Mouse (Mus musculus) intestine, postnatal 0 days (tissue): ENCODE results near the gene Stat5b. TPM values are rescaled to one million over a fixed set of nuclear protein-coding genes. Genes with fewer than 3 reads are reported as not detected.

Experiments
- ATAC-seq: fragments of 200-750 bp; cut with Nextera tagmentation; 2 replicates; pipeline ENCODE4 v1.8.0; 2017; ENCODE audit warnings: mild to moderate bottlenecking, moderate TSS enrichment, moderate library complexity
- H3K27ac ChIP-seq: fragments of 300-500 bp; sonication (generic); 2 replicates; pipeline ENCODE4 v1.5.1; 2014; ENCODE audit warnings: mild to moderate bottlenecking, low read depth, low read length, moderate library complexity
- H3K27me3 ChIP-seq: fragments of 300-500 bp; sonication (generic); replicated peaks from 2 replicates; pipeline ENCODE4 v1.6.1; 2014; ENCODE audit warnings: low read length, mixed read lengths; ENCODE audit not compliant: control insufficient read depth, insufficient read depth
- H3K36me3 ChIP-seq: fragments of 300-500 bp; sonication (generic); 2 replicates; pipeline ENCODE4 v1.6.1; 2014; ENCODE audit warnings: mild to moderate bottlenecking, moderate library complexity; ENCODE audit not compliant: control insufficient read depth, insufficient read depth
- H3K4me1 ChIP-seq: fragments of 300-500 bp; sonication (generic); replicated peaks from 2 replicates; pipeline ENCODE4 v1.6.1; 2014; ENCODE audit warnings: antibody characterized with exemption, low read length, mixed read lengths; ENCODE audit not compliant: control insufficient read depth, insufficient read depth
- H3K4me2 ChIP-seq: fragments of 300-500 bp; sonication (generic); replicated peaks from 2 replicates; pipeline ENCODE4 v1.6.1; 2014; ENCODE audit warnings: low read depth, mild to moderate bottlenecking, moderate library complexity
- H3K4me3 ChIP-seq: fragments of 300-500 bp; sonication (generic); 2 replicates; pipeline ENCODE4 v1.5.1; 2014; ENCODE audit warnings: low read depth, low read length
- H3K9ac ChIP-seq: fragments of 300-500 bp; sonication (generic); 2 replicates; pipeline ENCODE4 v1.6.1; 2014; ENCODE audit warnings: mild to moderate bottlenecking, low read depth, low read length
- H3K9me3 ChIP-seq: fragments of 300-500 bp; sonication (generic); 2 replicates; pipeline ENCODE4 v1.6.1; 2016; ENCODE audit warnings: mixed run types; ENCODE audit not compliant: control insufficient read depth
- CTCF ChIP-seq: sonication (generic); IDR thresholded peaks from 2 replicates; pipeline ENCODE4 v1.5.1; 2016; ENCODE audit warnings: low read depth, mild to moderate bottlenecking, control low read depth, antibody characterized with exemption, moderate library complexity
- WGBS: fragments of 180-500 bp; shearing (Covaris S2); extraction: QIAGEN DNeasy Blood & Tissue Kit; methylation state at CpG from one replicate; pipeline ENCODE4 v1.1.7; 2014; 5-methylcytosine and 5-hydroxymethylcytosine counted together
- polyA plus RNA-seq: library from polyadenylated mRNA; unstranded; fragments of >200 nt; fragmentation: Nextera tagmentation; extraction: Ambion mirVana; gene quantifications from 2 replicates; pipeline ENCODE4 v1.2.1, GENCODE M21; 2015

The Stat5b gene
- polyA plus RNA-seq, 1 experiment from 2014 or later, result 13.0 TPM

DNA sequence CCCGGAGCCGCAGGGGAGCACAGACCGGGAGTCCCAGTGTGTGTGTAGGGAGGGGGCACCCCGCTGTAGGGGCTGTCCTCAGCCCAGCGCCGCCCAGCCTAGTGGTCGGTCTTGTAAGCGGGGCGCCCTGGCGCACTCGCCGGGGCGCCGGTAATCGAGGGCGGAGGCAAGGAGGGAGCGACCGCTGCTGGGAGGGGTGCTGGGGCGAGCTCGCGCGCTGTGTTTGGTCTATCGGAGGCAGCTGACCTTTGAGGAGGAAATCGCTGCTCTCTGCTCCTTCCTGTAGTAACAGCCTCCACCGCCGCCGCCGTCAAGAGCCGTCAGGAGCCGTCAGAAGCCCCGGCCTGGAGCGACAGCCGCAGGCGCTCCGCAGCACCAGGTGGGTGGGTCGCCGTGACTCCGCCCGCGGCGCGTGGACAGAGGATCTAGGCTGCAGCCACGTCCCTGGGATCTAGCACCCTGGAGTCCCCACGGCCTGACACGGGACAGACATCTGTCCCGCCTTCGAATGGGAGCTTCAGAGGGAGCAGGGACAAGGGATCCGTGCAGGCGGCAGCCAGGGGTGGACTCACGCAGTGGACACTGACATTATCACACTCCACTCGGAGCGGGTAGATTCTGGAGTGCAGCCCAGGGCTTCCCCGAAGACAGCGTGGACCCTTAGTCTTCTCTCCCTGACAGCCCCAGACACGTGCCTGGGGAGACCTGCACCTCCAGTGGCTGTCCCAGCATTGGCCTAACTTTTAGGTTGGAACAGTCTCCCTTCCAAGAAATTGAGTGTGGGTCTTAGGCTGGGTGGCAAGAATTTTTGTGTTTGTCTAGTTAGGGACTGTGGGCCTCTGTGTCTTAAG is 9.9 kb upstream of the Stat5b start:
- Histone ChIP-seq H3K27me3 (no peaks in the 10 kb centered on the region), H3K27ac (peak overlapping the region; percentile 57), H3K36me3 (peaks cover 6% of the 10 kb centered on the region; the same call in 1 of the 2 replicates), H3K4me3 (peak overlapping the region; percentile 54), H3K4me2 (peak overlapping the region; percentile 85), H3K9me3 (no peaks in the 10 kb centered on the region), H3K9ac (peak overlapping the region; percentile 67), H3K4me1 (peaks cover 6% of the 10 kb centered on the region; the same call in 1 of the 2 replicates)
- 2% methylated on average over 55 of the region's 55 CpGs for WGBS
- peak; percentile 94 for ATAC-seq
- peak; percentile 27 for TF ChIP-seq CTCF

- no peak for ATAC-seq
- H3K27me3 ChIP-seq, result no peaks in the 10 kb centered on the region
- H3K36me3 ChIP-seq, result no peaks in the 10 kb centered on the region; the same call in 1 of the 2 replicates
- peak overlapping the region; percentile 54 for H3K4me3 ChIP-seq
- H3K27ac ChIP-seq, result 0 out of 2 replicates have a peak overlapping the region, but pooled peaks have one; percentile 57
- TF ChIP-seq CTCF, result no peak
- H3K4me2 ChIP-seq, result peak overlapping the region; percentile 85
- peaks cover 6% of the 10 kb centered on the region; the same call in 1 of the 2 replicates for H3K4me1 ChIP-seq
- peak overlapping the region; percentile 67; the same call in 1 of the 2 replicates for H3K9ac ChIP-seq
- WGBS, result 55% methylated on average over 6 of the region's 6 CpGs
- H3K9me3 ChIP-seq, result no peaks in the 10 kb centered on the region
Observed at GRCm38 (mm10) chr11:100859579-100860075, 9.1 kb upstream of the Stat5b start.

- Histone ChIP-seq H3K27me3 (no peaks in the 10 kb centered on the region), H3K4me2 (peak within 1 kb of the TSS; percentile 85), H3K27ac (peak within 1 kb of the TSS; percentile 57), H3K4me1 (peaks cover 6% of the 10 kb centered on the region; the same call in 1 of the 2 replicates), H3K9me3 (no peaks in the 10 kb centered on the region), H3K4me3 (peak within 1 kb of the TSS; percentile 54), H3K36me3 (no peaks in the 10 kb centered on the region; the same call in 1 of the 2 replicates), H3K9ac (peak within 1 kb of the TSS; percentile 67)
- 72% methylated on average over 9 of the region's 9 CpGs for WGBS
- TF ChIP-seq CTCF, result no peak
- no peak for ATAC-seq
Observed at GRCm38 (mm10) chr11:100858935-100859578, 8.5 kb upstream of the Stat5b start, which contains the start of gene Stat5a. Stat5a (plus strand) TSS chr11:100859351.

- Histone ChIP-seq H3K9ac (no peak overlapping the region), H3K27ac (no peak overlapping the region), H3K9me3 (no peaks in the 10 kb centered on the region), H3K4me1 (peaks cover 6% of the 10 kb centered on the region; the same call in 1 of the 2 replicates), H3K4me2 (no peak overlapping the region), H3K27me3 (no peaks in the 10 kb centered on the region; the same call in 1 of the 2 replicates), H3K4me3 (no peak overlapping the region), H3K36me3 (no peaks in the 10 kb centered on the region)
- TF ChIP-seq CTCF, result no peak
- no peak for ATAC-seq
- WGBS, result 54% methylated on average over 6 of the region's 6 CpGs
Observed at GRCm38 (mm10) chr11:100857960-100858359, 7.4 kb upstream of the Stat5b start.

GRCm38 (mm10) chr11:100855178-100855577 is 4.7 kb upstream of the Stat5b start:
- Histone ChIP-seq H3K9ac (no peak overlapping the region), H3K27me3 (no peaks in the 10 kb centered on the region; the same call in 1 of the 2 replicates), H3K9me3 (no peaks in the 10 kb centered on the region), H3K4me3 (no peak overlapping the region), H3K4me1 (no peaks in the 10 kb centered on the region), H3K27ac (no peak overlapping the region), H3K4me2 (no peak overlapping the region), H3K36me3 (no peaks in the 10 kb centered on the region)
- 85% methylated on average over 4 of the region's 4 CpGs for WGBS
- TF ChIP-seq CTCF, result no peak
- no peak for ATAC-seq

DNA sequence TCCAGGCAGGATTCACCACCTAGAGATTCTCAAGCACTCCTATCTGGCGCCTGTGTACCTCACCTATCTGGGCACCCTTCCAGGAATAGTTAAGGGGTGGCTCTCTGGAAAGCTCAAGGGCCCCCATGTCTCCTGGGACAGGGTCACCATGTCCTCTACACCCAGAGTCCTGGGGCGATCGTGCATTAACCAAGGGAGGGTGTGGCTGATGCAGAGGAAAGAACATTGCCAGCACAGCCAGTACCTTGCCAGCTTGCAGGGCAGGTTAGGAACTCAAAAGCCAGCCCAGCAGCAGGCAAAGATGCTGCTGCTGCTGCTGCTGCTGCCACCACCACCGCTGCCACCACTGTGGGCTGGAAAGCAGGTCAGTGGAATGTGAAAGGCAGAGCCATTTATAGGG is 3.7 kb upstream of the Stat5b start:
- no peaks in the 10 kb centered on the region; the same call in 1 of the 2 replicates for H3K27me3 ChIP-seq
- H3K36me3 ChIP-seq, result no peaks in the 10 kb centered on the region
- H3K9me3 ChIP-seq, result no peaks in the 10 kb centered on the region
- no peak overlapping the region for H3K4me2 ChIP-seq
- no peaks in the 10 kb centered on the region for H3K4me1 ChIP-seq
- no peak overlapping the region for H3K4me3 ChIP-seq
- WGBS, result 37% methylated on average over 4 of the region's 4 CpGs
- no peak for ATAC-seq
- no peak for TF ChIP-seq CTCF
- H3K27ac ChIP-seq, result no peak overlapping the region
- H3K9ac ChIP-seq, result no peak overlapping the region
